Mouse (Mus musculus): ENCODE results near the gene Arl14ep. TPM values are rescaled to one million over a fixed set of nuclear protein-coding genes. Genes with fewer than 3 reads are reported as not detected.

The Arl14ep gene
- total and polyA plus RNA-seq, 2 experiments from 2014 or later, result 27.4 to 32.8 TPM

DNA sequence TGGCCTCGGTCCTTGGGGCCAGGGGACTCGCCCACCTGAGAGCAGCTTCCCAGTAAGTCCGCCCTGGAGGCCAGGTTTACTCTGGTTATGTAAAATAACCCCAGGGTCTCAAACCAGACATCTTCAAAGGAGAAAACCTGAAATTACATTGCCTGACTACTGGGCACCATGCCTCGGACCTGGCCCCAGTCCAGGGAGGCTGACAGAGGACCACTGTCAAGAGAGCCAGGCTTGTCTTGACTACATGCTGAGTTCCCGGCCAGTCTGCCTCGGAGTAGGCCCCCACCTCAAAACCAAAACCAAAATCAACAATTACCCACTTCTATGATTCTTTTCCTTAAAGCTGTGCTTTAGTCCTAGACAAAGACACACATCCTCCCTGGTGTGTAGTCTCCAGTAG lies 5.9 kb downstream of the Arl14ep start:
- peak; percentile 63 for ATAC-seq
- 54% methylated on average over 6 of the region's 6 CpGs for WGBS
- no peaks in the 10 kb centered on the region for H3K9me3 ChIP-seq (ENCODE audit: low read length)

DNA sequence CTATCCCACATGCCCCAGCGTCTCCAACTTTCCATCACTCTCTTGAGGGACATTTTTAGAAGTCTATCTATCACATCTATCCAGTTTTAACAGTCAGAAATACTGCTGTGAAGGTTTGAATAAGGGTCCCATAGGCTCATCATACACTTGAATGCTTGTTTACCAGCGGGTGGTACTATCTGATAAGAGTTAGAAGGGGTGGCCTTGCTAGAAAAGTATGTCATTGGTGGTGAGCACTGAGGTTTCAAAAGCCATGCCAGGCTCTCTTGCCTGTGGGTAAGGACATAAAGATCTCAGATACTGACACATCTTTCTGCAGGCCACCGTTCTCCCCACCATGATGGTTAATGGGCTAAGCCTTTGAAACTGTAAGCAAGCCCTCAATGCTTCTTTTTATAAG lies 10.7 kb downstream of the Arl14ep start:
- WGBS, result 91% methylated on average over 3 of the region's 3 CpGs
- Histone ChIP-seq H3K36me3 (ENCODE audit: insufficient read depth, low read length) (peaks cover 22% of the 10 kb centered on the region), H3K9me3 (ENCODE audit: low read length) (no peaks in the 10 kb centered on the region), H3K27me3 (ENCODE audit: insufficient read depth, low read length) (no peaks in the 10 kb centered on the region), H3K4me1 (ENCODE audit: insufficient read depth, low read length) (no peaks in the 10 kb centered on the region), H3K4me3 (ENCODE audit: low read length) (no peak overlapping the region), H3K27ac (no peak overlapping the region), H3K9ac (replicated peaks; ENCODE audit: low read length) (no peak overlapping the region), H3K4me2 (ENCODE audit: low read depth, low read length) (no peak overlapping the region)
- DNase-seq (ENCODE audit: low spot score), result no peak
- no peak for TF ChIP-seq CTCF (IDR thresholded peaks at IDR 0.05; ENCODE audit: low read depth)
- ATAC-seq, result no peak

More for the DNA sequence above, 5.9 kb downstream of the Arl14ep start:
- Histone ChIP-seq H3K36me3 (ENCODE audit: insufficient read depth, low read length) (peaks cover 22% of the 10 kb centered on the region), H3K4me2 (ENCODE audit: low read depth, low read length) (no peak overlapping the region), H3K4me1 (ENCODE audit: insufficient read depth, low read length) (peaks cover 5% of the 10 kb centered on the region; the same call in 1 of the 2 replicates), H3K9ac (replicated peaks; ENCODE audit: low read length) (no peak overlapping the region), H3K27me3 (ENCODE audit: insufficient read depth, low read length) (no peaks in the 10 kb centered on the region), H3K27ac (no peak overlapping the region), H3K4me3 (ENCODE audit: low read length) (no peak overlapping the region)
- DNase-seq (ENCODE audit: low spot score), result peak; percentile 47
- no peak for TF ChIP-seq CTCF (IDR thresholded peaks at IDR 0.05; ENCODE audit: low read depth)

- H3K4me1 ChIP-seq (ENCODE audit: insufficient read depth, low read length), result no peaks in the 10 kb centered on the region
- peak; percentile 57 for DNase-seq (ENCODE audit: low spot score)
- H3K9me3 ChIP-seq (ENCODE audit: low read length), result no peaks in the 10 kb centered on the region
- 77% methylated on average over 3 of the region's 3 CpGs for WGBS
- no peak overlapping the region for H3K4me3 ChIP-seq (ENCODE audit: low read length)
- no peaks in the 10 kb centered on the region for H3K27me3 ChIP-seq (ENCODE audit: insufficient read depth, low read length)
- H3K27ac ChIP-seq, result no peak overlapping the region
- ATAC-seq, result peak; percentile 51
- no peak overlapping the region for H3K9ac ChIP-seq (replicated peaks; ENCODE audit: low read length)
- TF ChIP-seq CTCF (IDR thresholded peaks at IDR 0.05; ENCODE audit: low read depth), result peak; percentile 53
- no peak overlapping the region for H3K4me2 ChIP-seq (ENCODE audit: low read depth, low read length)
- H3K36me3 ChIP-seq (ENCODE audit: insufficient read depth, low read length), result peaks cover 10% of the 10 kb centered on the region
Measured at GRCm38 (mm10) chr2:106961650-106962049, 12.6 kb downstream of the Arl14ep start.

- no peaks in the 10 kb centered on the region for H3K9me3 ChIP-seq (ENCODE audit: low read length)
- no peak overlapping the region for H3K27ac ChIP-seq
- H3K27me3 ChIP-seq (ENCODE audit: insufficient read depth, low read length), result no peaks in the 10 kb centered on the region
- 79% methylated on average over 2 of the region's 2 CpGs for WGBS
- DNase-seq (ENCODE audit: low spot score) (no peak), ATAC-seq (no peak)
- H3K4me1 ChIP-seq (ENCODE audit: insufficient read depth, low read length), result no peaks in the 10 kb centered on the region
- peaks cover 10% of the 10 kb centered on the region for H3K36me3 ChIP-seq (ENCODE audit: insufficient read depth, low read length)
- no peak overlapping the region for H3K9ac ChIP-seq (replicated peaks; ENCODE audit: low read length)
- no peak overlapping the region for H3K4me3 ChIP-seq (ENCODE audit: low read length)
- TF ChIP-seq CTCF (IDR thresholded peaks at IDR 0.05; ENCODE audit: low read depth), result no peak
- no peak overlapping the region for H3K4me2 ChIP-seq (ENCODE audit: low read depth, low read length)
Measured at GRCm38 (mm10) chr2:106961066-106961465, 13.2 kb downstream of the Arl14ep start.

GRCm38 (mm10) chr2:106960237-106960636 lies 14.0 kb downstream of the Arl14ep start:
- Histone ChIP-seq H3K4me1 (ENCODE audit: insufficient read depth, low read length) (no peaks in the 10 kb centered on the region), H3K9ac (replicated peaks; ENCODE audit: low read length) (no peak overlapping the region), H3K4me2 (ENCODE audit: low read depth, low read length) (no peak overlapping the region), H3K9me3 (ENCODE audit: low read length) (no peaks in the 10 kb centered on the region), H3K27ac (no peak overlapping the region), H3K36me3 (ENCODE audit: insufficient read depth, low read length) (peaks cover 6% of the 10 kb centered on the region; the same call in 1 of the 2 replicates), H3K27me3 (ENCODE audit: insufficient read depth, low read length) (no peaks in the 10 kb centered on the region), H3K4me3 (ENCODE audit: low read length) (no peak overlapping the region)
- DNase-seq (ENCODE audit: low spot score) (peak; percentile 59), ATAC-seq (no peak)
- 34% methylated on average over 7 of the region's 7 CpGs for WGBS
- peak; percentile 78 for TF ChIP-seq CTCF (IDR thresholded peaks at IDR 0.05; ENCODE audit: low read depth)

DNA sequence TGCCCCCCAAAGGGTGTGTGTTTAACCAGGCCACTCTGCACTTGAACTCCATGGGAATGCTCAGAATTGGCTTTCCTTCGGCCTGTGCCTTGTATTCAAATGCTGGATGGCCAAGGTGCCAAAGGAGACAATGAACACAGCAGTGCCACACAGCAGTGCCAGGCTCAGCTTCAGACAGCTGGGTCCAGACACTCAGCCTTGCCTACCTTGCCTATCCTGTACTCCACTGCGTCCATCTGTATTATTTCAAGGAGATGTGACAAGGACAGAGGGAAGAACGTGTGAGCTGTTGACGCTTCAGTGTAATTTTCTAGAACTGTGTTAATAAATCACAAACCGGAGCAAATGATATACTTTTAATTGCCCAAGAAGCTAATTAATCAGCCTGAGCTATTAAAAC lies 14.8 kb downstream of the Arl14ep start:
- DNase-seq (ENCODE audit: low spot score), result no peak
- peaks cover 6% of the 10 kb centered on the region; the same call in 1 of the 2 replicates for H3K36me3 ChIP-seq (ENCODE audit: insufficient read depth, low read length)
- no peaks in the 10 kb centered on the region for H3K27me3 ChIP-seq (ENCODE audit: insufficient read depth, low read length)
- no peak overlapping the region for H3K4me2 ChIP-seq (ENCODE audit: low read depth, low read length)
- WGBS, result 84% methylated on average over 5 of the region's 5 CpGs
- H3K9me3 ChIP-seq (ENCODE audit: low read length), result no peaks in the 10 kb centered on the region
- no peak overlapping the region for H3K27ac ChIP-seq
- no peak overlapping the region for H3K9ac ChIP-seq (replicated peaks; ENCODE audit: low read length)
- no peak overlapping the region for H3K4me3 ChIP-seq (ENCODE audit: low read length)
- TF ChIP-seq CTCF (IDR thresholded peaks at IDR 0.05; ENCODE audit: low read depth), result no peak
- H3K4me1 ChIP-seq (ENCODE audit: insufficient read depth, low read length), result no peaks in the 10 kb centered on the region
- no peak for ATAC-seq

DNA sequence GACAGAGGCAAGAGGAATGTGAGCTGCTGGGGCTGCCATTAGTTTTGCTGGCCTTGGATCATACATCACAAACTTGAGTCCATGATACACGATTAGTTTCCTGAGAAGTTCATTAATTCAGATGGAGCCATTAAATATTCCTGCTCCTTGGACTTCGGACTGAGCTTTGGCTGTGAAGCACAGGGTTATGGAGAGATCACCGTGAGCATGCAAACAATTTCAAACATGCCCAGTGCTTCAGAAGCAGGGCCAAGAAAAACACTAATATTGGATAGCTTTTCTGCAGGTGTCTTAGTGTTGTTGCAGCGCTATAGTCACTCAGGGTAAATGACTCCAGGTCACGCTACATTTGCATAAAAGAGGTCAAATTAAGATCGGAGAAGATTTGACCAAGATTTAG lies 15.3 kb downstream of the Arl14ep start:
- peaks cover 6% of the 10 kb centered on the region; the same call in 1 of the 2 replicates for H3K36me3 ChIP-seq (ENCODE audit: insufficient read depth, low read length)
- no peak overlapping the region for H3K4me3 ChIP-seq (ENCODE audit: low read length)
- H3K9me3 ChIP-seq (ENCODE audit: low read length), result no peaks in the 10 kb centered on the region
- WGBS, result 80% methylated on average over 6 of the region's 6 CpGs
- no peaks in the 10 kb centered on the region for H3K27me3 ChIP-seq (ENCODE audit: insufficient read depth, low read length)
- H3K4me1 ChIP-seq (ENCODE audit: insufficient read depth, low read length), result no peaks in the 10 kb centered on the region
- H3K4me2 ChIP-seq (ENCODE audit: low read depth, low read length), result no peak overlapping the region
- ATAC-seq (no peak), DNase-seq (ENCODE audit: low spot score) (no peak)
- H3K9ac ChIP-seq (replicated peaks; ENCODE audit: low read length), result no peak overlapping the region
- TF ChIP-seq CTCF (IDR thresholded peaks at IDR 0.05; ENCODE audit: low read depth), result no peak
- no peak overlapping the region for H3K27ac ChIP-seq
